Mouse (Mus musculus): ENCODE measurements around the gene Sectm1a.

GRCm38 (mm10) chr11:121033118-121033517 lies 47.9 kb downstream of the Sectm1a start:
- TF ChIP-seq CTCF (IDR thresholded peaks at IDR 0.05; ENCODE audit: borderline replicate concordance, extremely low read depth, insufficient read depth, insufficient read length) = no peak
- no peak for TF ChIP-seq POLR2A (IDR thresholded peaks at IDR 0.05; ENCODE audit: borderline replicate concordance, extremely low read depth, insufficient read depth, insufficient read length, poor library complexity, severe bottlenecking)

All from brain, embryonic 14.5 days (tissue).